Mouse (Mus musculus): ENCODE measurements at regions not wholly inside any gene's neighbourhood (a gene's known extent, or its start where the extent isn't known, plus 50 kb on each side); places are given as distances from the start of the nearest gene placed in this dataset.

DNA sequence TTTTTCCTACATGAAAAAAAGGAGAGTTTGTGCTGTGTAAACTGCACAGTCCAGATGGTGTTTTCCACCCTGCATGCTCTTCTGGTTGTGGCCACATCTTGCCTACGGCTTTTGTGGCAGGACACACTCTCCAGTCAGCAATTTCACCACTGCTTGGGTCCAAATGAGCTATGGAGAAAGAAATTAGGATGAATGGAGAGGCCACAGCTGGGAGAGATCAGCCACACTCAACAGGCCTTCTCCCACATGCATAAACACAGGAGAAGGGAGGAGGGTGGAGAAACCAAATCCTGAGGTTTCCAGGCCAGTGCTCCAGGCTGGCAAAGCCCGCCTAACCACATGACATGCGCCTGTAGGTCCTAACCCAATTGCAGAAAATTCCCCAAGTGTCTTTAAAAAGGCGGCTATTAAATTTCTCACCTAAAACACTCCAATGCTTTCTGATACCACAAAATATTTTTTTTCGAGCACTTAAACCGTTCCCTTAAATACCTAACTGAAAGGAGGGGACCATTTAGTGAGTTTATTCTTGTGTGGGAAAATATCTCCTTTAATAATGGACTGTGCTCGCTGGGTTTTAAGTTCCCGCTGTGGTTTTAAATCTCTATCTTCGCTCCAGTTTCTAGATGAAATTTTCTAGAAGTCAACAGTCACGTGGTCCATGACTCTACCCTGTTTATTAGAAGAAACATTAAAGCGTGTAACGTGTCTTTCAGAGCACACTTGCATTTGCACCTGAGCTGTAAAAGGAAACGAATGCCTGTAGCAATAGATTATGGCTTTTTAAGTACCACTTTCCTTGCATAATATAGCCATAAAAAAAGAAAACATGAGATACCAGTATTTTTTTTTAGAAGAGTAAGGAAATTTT, 97.9 kb upstream of the BC052040 start:
- peak; percentile 28 to 49 for DNase-seq
- intact Hi-C loops (cut with DNase I), result no loop called here

DNA sequence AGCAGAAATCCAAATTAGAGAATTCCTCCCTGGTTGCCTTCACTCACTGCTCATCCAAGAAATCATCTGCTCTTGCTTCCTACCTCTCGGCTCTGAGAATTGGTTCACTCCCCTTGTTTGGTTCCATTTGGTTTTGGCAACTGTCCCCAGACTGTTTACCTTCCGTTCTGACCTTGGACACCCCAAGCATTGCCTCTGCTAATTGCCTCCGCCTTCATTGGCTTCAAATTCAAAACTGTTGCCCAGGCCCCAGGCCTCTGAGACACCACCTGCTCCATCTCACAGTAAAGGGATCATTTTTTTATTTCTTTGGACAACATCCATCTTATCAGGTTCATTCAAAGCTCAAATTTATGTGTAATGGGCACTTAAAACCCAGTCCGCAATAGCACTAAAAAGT, 93.1 kb upstream of the BC052040 start:
- intact Hi-C loops (cut with DNase I), result no loop called here
- DNase-seq, result no peak

DNA sequence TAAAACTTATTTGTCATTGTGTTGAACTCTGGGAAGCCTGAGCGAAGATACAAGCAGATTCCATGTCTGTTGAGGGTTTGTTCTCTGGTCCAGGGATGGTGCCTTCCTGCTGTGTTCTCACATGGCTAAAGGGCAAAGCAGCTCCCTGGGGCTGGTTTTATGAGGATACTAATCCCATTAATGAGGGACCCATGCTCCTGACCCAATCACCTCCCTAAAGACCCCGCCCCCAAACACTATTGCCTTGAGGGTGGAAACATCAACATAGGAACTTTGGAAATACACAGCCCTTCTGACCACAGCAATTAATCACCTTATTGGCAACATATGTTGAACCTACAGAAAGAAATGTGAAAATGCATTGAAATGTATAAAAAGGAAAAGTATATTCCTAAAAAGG, 88.5 kb upstream of the BC052040 start:
- DNase-seq, result no peak
- intact Hi-C loops (cut with DNase I), result no loop called here

DNA sequence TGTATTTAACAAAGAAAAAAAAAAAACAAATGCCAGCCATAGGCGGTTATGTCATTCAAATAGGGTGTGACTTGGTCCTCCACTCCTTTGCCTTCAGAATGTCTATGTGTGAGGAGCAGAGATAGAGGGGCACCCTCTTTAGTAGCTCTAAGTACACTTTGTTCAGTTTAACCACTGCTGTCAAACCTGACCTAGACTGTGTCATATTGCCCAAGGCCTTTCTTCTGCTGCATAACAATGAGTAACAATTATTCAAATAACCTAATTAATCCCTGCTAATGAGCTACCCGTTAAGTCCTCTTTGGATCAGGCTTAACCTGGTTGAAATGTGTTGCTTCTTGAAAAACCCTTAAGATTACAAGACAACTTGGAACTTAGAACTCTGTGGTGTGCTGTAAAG, 81.6 kb upstream of the BC052040 start:
- intact Hi-C loops (cut with DNase I), result no loop called here
- no peak for DNase-seq

DNA sequence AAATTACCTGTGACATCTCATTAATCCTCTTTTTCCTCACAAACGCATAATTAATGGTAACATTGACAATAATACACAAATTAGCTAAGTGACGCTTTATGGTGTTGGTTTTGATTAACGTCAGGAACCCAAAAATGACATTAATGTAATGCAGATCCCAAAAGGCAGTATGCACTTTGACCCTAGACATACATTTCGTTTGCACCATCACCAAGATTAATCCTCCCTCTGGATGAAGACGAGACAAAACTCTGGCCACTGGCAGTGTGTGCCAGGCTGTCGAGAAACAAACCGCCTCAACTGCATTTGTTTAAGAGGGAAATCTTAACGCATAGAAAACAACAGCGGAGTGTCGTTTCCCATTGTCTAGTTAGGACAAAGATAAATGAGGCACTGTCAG, 72.0 kb upstream of the BC052040 start:
- intact Hi-C loops (cut with DNase I), result no loop called here
- DNase-seq, result no peak

DNA sequence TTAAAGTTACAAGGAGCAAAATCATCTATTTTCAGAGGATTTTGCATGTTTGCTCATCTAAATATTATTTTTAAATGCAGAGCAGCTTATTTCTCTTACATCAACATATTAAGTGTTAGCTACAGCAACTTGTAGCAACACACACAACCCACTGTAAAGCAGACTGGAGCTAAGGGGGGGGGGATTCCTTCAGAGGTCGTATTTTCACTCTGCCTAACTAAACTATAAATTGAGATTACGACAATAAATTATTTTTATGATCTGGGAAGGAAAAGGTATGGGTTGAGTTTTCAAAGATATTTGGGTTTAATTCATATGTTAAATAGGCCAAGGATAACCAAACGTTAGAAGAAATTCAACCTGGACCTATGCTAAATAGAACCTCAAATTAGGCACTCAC, 70.4 kb upstream of the BC052040 start:
- intact Hi-C loops (cut with DNase I), result no loop called here
- DNase-seq, result no peak

DNA sequence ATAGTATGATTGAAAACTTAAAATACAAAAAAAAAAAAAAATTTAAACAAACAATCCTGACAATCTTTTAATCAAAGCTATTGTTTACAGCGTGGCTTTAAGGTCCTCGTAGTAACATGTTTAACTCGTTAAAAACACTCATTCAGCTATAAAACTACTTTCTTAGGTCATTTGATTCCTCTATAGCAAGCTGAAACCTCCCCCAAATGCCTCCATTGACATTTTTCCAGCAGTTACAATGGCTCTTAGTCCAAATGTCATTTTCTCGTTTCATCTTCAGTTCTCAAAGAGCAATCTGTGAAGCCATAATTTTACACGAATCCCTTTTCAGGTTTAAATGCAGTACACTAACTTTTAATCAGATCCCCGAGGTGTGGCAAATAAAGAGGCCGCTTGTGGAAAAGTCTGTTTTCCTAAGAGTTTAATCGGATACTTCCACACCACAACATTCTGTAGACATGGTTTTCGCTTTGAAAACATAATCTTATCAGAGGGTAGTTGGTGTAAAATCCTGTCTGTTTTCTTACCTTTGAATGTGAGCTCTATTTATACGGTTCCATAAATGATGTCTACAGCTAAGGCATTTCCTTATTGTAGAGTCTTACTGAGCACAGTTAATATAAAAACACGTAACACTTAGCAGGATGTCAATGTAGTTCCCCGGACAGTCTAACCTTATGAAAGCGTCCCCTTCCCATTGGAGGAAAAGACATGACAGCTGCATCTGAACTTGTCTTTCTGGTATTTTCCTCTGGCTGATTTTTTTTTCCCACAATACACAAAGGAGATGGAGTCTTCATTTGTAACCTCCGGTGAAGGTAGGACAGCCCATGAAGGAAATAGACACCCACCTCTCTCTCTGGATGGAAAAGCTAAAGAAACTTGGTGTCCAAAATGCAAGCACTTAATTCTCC, 69.6 kb upstream of the BC052040 start:
- intact Hi-C loops (cut with DNase I), result no loop called here
- DNase-seq, result no peak

DNA sequence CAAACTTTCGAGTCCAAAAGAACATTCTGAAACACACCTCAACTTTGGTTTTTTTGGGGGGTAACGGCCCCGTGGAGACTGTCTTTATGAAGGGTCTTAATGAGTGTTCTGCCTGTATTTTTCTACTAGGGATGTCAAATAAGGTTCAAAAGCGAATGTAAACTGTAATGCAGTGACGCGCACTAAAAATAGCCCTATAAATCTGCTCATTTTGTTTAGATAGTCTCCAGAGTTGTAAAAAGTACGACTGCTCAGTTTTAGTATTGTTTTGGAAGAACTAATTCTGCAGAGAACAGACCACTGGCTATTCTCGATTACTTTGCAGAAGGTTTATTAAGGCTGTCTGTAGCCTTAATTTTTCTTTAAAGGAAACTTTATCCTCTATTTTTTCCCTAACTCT, 68.6 kb upstream of the BC052040 start:
- intact Hi-C loops (cut with DNase I), result no loop called here
- no peak for DNase-seq

DNA sequence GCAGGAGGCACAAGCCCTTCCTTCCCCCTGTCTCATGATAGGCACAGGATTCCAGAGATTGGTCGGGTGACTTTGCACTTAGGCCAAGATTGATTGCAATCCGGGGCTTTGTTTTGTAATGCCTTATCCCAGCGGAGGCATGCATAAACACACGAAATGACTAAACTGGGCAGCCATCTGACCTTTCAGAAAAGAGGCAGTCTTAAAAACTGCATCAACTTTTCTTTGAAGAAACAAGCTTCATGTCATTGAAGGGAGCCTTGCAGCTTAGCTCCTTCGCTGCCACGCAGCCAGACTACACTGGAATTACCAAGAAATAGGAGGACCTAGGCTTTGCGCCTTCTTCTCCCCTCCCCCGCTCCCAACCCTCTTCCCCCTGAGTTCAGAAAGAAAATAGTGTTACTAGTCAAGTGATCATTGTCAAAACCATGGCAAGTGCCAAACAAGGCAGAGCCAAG, 67.7 kb upstream of the BC052040 start:
- intact Hi-C loops (cut with DNase I), result loop anchor here (2.0 kb wide), 1 partner anchor 551 kb away; the partner anchor contains the start of gene Meis2
- peak in 1 of 2 experiments; percentile 4 for DNase-seq

DNA sequence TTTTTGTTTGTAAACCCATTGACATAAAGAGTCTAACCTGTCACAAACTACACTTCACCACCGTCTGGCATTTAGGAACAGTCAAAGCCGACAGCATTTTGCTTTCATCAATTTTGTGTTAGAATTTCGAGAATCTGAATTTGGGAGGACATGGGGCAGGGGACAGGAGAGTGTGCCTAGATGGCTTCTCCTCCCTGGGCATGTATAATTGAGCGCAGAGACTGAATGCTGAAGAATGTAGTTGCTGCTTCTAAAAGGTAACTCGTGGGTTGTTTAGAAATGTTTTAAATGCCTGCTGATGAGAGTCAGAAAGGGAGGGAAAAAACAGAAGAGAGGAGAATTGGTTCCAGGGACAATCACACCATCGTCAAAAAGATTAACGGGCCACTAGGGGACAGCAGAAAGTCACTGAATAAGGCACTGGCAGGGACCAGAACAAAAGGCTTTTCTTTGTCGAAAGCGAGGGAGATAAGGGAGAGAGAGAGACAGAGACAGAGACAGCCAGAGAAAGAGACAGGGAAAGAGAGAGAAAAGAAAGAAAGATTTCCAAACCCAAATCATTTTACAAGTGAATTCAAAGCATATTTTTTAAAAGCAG, 66.6 kb upstream of the BC052040 start:
- DNase-seq, result peak; percentile 1 to 5
- intact Hi-C loops (cut with DNase I), result loop anchor here (2.0 to 5.0 kb wide), 3 partner anchors 342 to 587 kb away; partner anchors contain the start of gene Meis2

DNA sequence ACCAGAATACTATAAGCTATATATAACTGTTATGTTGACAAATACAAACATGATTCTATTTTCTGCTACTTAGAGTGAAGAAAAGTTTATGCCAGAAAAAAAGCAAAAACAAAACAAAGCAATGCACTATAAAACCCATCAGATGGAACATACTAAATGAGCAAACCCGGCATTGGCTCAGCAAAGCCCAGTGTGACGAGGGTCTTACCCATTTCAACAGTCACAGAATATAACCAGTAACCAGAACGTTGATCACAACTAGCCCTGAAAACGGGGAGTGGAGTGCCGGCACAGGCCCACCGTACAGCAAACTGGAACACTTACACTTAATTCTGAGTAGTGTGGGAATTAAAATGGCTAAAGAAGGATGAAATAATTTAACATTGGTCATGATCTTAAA, 66.0 kb upstream of the BC052040 start:
- DNase-seq, result no peak

DNA sequence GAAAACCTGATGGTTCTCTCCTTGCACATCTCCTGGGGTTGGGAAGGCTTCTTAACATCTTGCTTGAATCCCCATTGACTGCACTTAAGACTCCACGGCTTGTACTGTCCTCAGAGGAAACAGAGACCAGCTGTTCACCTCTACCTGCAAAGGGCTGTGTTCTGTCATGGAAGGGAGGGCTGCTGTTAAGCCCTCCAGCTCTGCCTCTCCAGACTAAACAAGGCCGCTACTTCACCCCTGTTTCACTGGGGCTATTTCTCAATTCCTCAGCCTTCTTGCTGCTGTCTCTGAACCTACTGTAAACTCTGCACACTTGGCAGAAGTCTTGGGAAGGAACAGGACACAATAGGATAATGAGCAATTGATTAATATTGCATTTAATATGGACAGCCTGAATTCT, 64.7 kb upstream of the BC052040 start:
- no peak for DNase-seq
- intact Hi-C loops (cut with DNase I), result loop anchor here (5.0 kb wide), 2 partner anchors 340 to 585 kb away; no protein-coding TSS in a partner anchor

More for the DNA sequence above, 66.0 kb upstream of the BC052040 start:
- intact Hi-C loops (cut with DNase I), result loop anchor here (2.0 to 5.0 kb wide), 3 partner anchors 342 to 587 kb away; partner anchors contain the start of gene Meis2

DNA sequence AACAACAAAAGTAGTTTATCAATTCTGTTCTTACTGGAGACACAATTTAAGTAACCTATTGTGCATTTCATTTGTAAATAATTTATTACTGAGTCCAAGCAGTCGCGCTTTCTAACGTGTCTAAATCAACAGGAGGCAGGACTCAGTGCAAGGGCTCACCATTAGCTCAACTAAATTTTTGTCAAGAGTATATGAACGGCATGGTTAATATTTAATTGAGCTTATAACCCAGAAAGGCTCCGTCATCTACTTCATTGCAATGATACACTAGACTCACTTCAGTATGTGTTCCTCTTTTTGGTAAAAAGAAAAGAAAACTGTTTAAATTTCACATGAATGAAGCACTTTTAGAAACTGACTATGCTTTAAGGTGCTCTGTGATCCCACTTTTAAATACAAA, 61.5 kb upstream of the BC052040 start:
- no peak for DNase-seq
- intact Hi-C loops (cut with DNase I), result loop anchor here (5.0 kb wide), 2 partner anchors 337 to 582 kb away; no protein-coding TSS in a partner anchor

DNA sequence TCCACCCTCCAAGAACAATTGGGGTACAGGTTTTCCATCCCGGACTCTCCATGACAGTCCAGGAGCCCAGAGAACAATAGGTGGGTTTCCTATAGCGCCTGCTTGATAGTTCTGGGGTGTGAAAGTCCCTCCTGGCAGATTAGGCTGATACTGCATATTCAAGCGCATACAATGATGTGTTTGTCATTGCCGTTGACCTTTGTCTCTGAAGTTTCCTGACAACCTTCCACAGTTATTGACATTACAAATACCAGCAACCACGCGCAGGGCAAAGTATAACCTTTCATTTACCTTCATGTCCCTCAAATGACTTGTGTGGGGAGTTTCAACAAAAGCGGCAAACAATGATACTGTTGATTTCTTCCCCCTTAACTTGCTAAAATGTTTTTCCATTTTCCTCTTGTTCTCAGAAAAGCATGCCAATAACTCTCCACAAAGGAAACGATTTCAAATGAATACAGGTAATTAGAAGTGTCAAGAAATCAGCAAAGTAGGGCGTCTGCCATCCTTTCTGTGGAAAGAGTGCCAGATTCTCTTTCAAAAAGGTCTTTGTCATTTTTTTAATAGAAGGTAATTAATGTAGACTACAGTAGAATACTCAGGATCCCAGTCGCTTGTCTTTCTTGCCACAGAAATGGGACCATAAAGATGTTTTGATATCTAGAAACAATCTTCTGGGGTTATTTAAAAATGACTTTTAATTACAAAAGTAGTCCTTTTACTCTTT, 60.9 kb upstream of the BC052040 start:
- no peak for DNase-seq
- intact Hi-C loops (cut with DNase I), result no loop called here

DNA sequence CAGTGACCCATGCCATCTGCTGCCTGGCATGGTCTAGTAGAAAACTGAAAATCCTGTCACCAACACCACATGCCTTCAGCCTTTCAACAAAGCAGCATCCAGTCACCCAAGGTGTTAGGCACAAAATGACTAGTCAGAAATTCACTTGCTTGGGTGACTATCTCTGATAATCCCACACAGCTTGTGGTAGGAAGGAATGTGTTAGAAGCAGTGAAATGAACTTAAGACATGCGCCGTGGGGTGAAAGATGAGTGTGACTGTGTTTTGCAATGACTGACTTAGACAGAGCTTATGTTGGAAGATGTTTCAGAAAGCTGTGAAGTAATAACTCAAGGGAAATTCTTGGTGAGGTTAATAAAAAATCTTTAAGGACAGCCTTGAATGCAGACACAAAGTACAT, 51.6 kb upstream of the BC052040 start:
- DNase-seq, result no peak
- intact Hi-C loops (cut with DNase I), result no loop called here
